Mouse (Mus musculus) E14TG2a.4 (cell line): ENCODE measurements around the gene Fcrl6.

ENCODE experiments used
- H3K27me3 ChIP-seq: 2 replicates; pipeline ENCODE4 v1.6.1; 2014; ENCODE audit warnings: low read length, control low read depth; ENCODE audit not compliant: insufficient read depth
- H3K36me3 ChIP-seq: 2 replicates; pipeline ENCODE4 v1.6.1; 2014; ENCODE audit warnings: low read length, control low read depth; ENCODE audit not compliant: insufficient read depth
- H3K4me1 ChIP-seq: replicated peaks from 2 replicates; pipeline ENCODE4 v1.6.1; 2014; ENCODE audit warnings: low read depth, low read length, control low read depth
- H3K4me3 ChIP-seq: replicated peaks from 2 replicates; pipeline ENCODE4 v1.5.1; 2014; ENCODE audit warnings: mild to moderate bottlenecking, low read length
- H3K9me3 ChIP-seq: 2 replicates; pipeline ENCODE4 v1.6.1; 2014; ENCODE audit warnings: low read length, control low read depth
- CTCF ChIP-seq: conservative IDR thresholded peaks from 2 replicates; pipeline ENCODE4 v1.5.1; 2014; ENCODE audit warnings: low read length
- NANOG ChIP-seq: IDR thresholded peaks from 2 replicates; pipeline ENCODE4 v1.6.1; 2014; ENCODE audit warnings: borderline replicate concordance, low read length, mixed read lengths
- POU5F1 ChIP-seq: IDR thresholded peaks from 2 replicates; pipeline ENCODE4 v1.6.1; 2014; ENCODE audit warnings: low read length, borderline replicate concordance

Gene Fcrl6

GRCm38 (mm10) chr1:172617365-172618076 is 15.2 kb upstream of the Fcrl6 start:
- Histone ChIP-seq H3K4me3 (no peak overlapping the region), H3K9me3 (no peaks in the 10 kb centered on the region), H3K4me1 (peaks cover 19% of the 10 kb centered on the region), H3K36me3 (no peaks in the 10 kb centered on the region), H3K27me3 (peaks cover 12% of the 10 kb centered on the region; the same call in 1 of the 2 replicates)
- TF ChIP-seq NANOG, result no peak
- TF ChIP-seq POU5F1, result no peak
- TF ChIP-seq CTCF, result no peak

DNA sequence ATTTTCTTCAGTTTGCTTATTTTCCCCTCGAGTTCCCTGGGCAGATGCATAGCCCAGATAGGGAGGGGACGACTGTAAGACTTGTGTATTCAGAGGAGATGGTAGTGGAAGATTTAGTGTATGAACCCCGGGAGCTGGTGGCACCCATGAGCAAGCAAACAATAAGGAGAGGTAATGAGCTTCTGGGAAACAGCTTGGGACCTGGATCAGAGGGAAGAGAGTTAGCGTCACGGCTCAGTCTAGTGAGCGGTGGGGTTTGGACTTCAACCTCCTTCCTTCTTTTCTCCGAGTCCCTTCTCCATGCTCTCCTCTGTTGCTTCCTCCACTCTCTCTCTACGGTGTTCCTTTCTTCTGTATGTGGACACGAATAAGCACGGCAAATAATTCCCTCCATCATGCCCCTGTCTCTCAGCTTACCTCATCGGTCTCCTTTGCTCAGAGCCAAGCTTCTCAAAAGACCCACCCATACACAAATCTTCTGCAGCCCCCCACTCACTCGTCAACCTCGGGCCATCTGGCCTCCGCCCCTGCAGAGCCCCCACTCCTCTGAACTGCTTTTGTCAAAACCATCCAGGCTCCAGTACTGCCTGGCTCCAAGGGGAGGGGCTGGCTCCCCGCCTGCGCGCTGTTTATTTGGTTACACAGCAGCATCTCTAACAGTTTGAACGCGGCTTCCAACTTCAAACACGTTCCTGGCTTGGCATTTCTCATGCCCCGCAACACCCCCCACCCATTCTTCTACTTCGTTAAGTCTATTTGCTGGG is 14.4 kb upstream of the Fcrl6 start:
- Histone ChIP-seq H3K27me3 (peaks cover 17% of the 10 kb centered on the region), H3K4me1 (peaks cover 19% of the 10 kb centered on the region), H3K9me3 (no peaks in the 10 kb centered on the region), H3K36me3 (no peaks in the 10 kb centered on the region), H3K4me3 (0 out of 2 replicates have a peak overlapping the region, but pooled peaks have one; percentile 10)
- TF ChIP-seq NANOG (no peak), CTCF (no peak), POU5F1 (no peak)

GRCm38 (mm10) chr1:172615412-172615811 is 13.1 kb upstream of the Fcrl6 start:
- Histone ChIP-seq H3K4me3 (no peak overlapping the region), H3K36me3 (no peaks in the 10 kb centered on the region), H3K27me3 (peaks cover 28% of the 10 kb centered on the region), H3K9me3 (no peaks in the 10 kb centered on the region), H3K4me1 (peaks cover 19% of the 10 kb centered on the region)
- no peak for TF ChIP-seq CTCF
- no peak for TF ChIP-seq NANOG
- TF ChIP-seq POU5F1, result no peak

DNA sequence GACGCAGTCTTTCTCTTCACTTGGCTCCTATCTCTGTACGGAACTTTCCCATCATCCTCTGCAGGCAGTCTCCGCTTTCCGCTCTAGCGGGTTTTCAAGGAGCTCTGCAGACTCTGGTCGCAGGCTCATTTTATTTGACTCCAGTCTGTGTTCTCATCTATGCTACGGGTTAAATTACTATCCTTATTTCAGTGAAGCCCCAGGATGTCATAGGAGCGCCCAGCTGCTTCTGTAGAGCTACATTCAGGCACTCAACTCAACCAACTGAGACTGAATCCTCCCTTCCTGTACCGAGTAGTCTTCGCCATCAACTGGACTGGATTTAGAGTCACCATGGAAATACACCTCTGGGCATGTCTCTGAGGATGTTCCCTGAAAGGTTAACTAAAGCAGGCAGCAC is 12.3 kb upstream of the Fcrl6 start:
- Histone ChIP-seq H3K27me3 (peaks cover 29% of the 10 kb centered on the region), H3K9me3 (no peaks in the 10 kb centered on the region), H3K4me3 (no peak overlapping the region), H3K36me3 (no peaks in the 10 kb centered on the region), H3K4me1 (peaks cover 19% of the 10 kb centered on the region)
- TF ChIP-seq POU5F1, result no peak
- no peak for TF ChIP-seq CTCF
- no peak for TF ChIP-seq NANOG

DNA sequence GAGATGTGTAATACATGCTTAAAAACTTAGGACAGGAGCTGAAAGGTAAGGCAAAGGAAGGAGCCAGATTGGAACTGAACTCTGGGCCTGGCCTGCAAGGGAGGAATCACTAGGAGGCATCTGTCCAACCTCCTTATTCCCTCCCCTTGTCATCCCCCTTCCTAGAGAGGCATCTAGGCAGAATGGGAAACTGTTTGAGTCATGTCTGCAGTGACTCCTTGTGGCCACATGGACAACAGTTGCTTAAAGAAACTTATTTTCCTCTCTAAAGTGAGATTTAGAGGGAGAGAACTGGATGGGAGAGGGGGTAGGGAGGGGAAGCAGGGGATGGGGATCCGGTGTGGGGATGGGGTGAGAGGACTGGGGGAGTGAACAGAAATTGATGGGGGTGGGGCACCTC is 10.4 kb upstream of the Fcrl6 start:
- peaks cover 17% of the 10 kb centered on the region for H3K4me1 ChIP-seq
- H3K9me3 ChIP-seq, result no peaks in the 10 kb centered on the region
- TF ChIP-seq NANOG (no peak), CTCF (no peak), POU5F1 (no peak)
- H3K4me3 ChIP-seq, result no peak overlapping the region
- H3K27me3 ChIP-seq, result peaks cover 29% of the 10 kb centered on the region
- no peaks in the 10 kb centered on the region for H3K36me3 ChIP-seq

DNA sequence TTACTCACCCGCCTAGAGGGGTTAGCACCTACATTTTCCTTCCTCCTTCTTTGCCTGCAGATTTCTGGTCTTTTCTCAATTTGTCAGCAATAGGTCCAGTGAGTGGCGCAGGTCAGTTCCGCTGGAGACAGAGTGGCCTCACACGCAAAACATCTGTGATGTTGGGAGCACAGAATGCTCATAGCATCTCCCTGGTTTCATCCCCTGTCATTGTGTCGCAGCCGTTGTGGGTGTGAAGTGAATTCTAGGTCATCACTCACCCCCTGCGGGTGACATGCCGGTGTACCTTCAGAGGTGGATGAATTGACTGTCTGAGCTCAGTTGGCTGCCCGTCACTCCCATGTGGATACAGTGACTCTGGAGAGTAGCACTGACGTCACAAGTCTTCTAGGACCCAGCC is 9.0 kb upstream of the Fcrl6 start:
- Histone ChIP-seq H3K9me3 (no peaks in the 10 kb centered on the region), H3K36me3 (no peaks in the 10 kb centered on the region), H3K4me1 (0 out of 2 replicates have a peak, but pooled peaks cover 5% of the 10 kb centered on the region), H3K27me3 (peaks cover 25% of the 10 kb centered on the region), H3K4me3 (no peak overlapping the region)
- TF ChIP-seq POU5F1 (no peak), CTCF (no peak), NANOG (no peak)

- H3K27me3 ChIP-seq, result peaks cover 35% of the 10 kb centered on the region
- H3K4me1 ChIP-seq, result peaks cover 8% of the 10 kb centered on the region
- H3K9me3 ChIP-seq, result no peaks in the 10 kb centered on the region
- TF ChIP-seq CTCF, result peak; percentile 64
- TF ChIP-seq NANOG, result no peak
- no peak overlapping the region for H3K4me3 ChIP-seq
- H3K36me3 ChIP-seq, result no peaks in the 10 kb centered on the region
Measured at GRCm38 (mm10) chr1:172594495-172594894, 7.9 kb downstream of the Fcrl6 start.

DNA sequence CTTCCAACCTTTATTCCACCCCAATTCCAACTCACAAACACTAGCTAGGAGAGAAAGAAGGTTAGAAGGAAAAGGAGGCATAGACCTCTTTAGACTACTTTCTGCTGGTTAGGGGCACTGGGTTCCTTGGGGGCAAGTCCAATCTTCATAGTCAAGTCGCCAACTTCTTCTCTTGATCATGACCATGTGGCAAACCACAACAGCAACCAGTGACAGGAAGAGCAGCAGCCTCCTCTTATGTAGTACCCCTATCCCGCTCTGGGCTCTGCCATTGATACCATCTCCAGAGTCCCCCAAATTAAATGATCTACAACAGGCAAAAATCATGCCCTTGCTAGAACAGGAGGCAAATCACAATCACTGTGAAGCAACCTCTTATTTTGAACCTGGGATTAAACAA is 8.4 kb downstream of the Fcrl6 start:
- peaks cover 8% of the 10 kb centered on the region for H3K4me1 ChIP-seq
- H3K27me3 ChIP-seq, result peaks cover 36% of the 10 kb centered on the region
- TF ChIP-seq NANOG, result no peak
- no peak for TF ChIP-seq POU5F1
- TF ChIP-seq CTCF, result no peak
- H3K9me3 ChIP-seq, result no peaks in the 10 kb centered on the region
- H3K4me3 ChIP-seq, result no peak overlapping the region
- no peaks in the 10 kb centered on the region for H3K36me3 ChIP-seq
